Comparison of ENCODE assay signal across 11 mouse cellular contexts in the genomic region with DNA sequence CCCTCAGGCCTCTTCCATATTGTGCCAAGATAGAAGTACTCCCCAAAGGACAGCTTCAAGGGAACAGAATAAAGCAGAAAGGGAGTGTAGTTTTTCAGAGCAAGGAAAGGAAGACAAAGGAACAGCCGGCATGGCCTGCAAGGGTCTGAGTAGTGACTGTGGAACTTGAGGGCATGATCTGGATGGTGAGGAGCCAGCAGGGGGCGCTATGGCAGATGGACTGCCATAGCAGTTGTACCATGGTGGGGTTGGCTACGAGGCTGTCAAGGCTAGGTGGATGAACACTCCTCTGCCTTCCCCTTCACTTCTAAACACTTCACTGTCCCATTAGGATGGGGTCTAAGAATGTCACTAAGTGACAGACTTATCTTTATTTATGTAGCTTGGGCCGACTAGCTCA. TPM values are rescaled to one million over a fixed set of nuclear protein-coding genes. Genes with fewer than 3 reads are reported as not detected.
DNase-seq lines count a peak whose midpoint lies in the region.
"Had no signal": no experiment of that assay in that cellular context is flagged by ENCODE, and none has a peak within 500 bp of the region (broad histone marks: within the 10 kb centered on the region; RNA-seq: fewer than 3 reads in every experiment).

No protein-coding gene starts in this region.

- no peaks in the 10 kb centered on the region for H3K36me3 ChIP-seq in limb, embryonic 10.5 days
- H3K36me3 ChIP-seq: forebrain, embryonic 12.5 days; hindbrain, embryonic 15.5 days had no signal

- H3K9me3 ChIP-seq in limb, embryonic 10.5 days (replicated peaks), result no peaks in the 10 kb centered on the region
- H3K9me3 ChIP-seq: forebrain, embryonic 12.5 days; hindbrain, embryonic 15.5 days had no signal

- WGBS in limb, embryonic 10.5 days, result 59% methylated on average over 4 of the region's 4 CpGs

- no peak overlapping the region for H3K27ac ChIP-seq in limb, embryonic 10.5 days
- H3K27ac ChIP-seq: forebrain, embryonic 12.5 days; hindbrain, embryonic 15.5 days had no signal

- DNase-seq in kidney, adult 9 months, result peak; percentile 6
- no peak for DNase-seq in kidney, postnatal 14 days
- DNase-seq in CD4-positive helper T cell, adult 2 months (ENCODE audit: low read depth, low spot score), result peak; percentile 8
- DNase-seq in WW6 (ENCODE audit: low read depth, low spot score), result peak; percentile 14
- peak; percentile 47 for DNase-seq in limb, embryonic 10.5 days (ENCODE audit: low spot score)
- no peak for DNase-seq in frontal cortex, postnatal 10 days (ENCODE audit: low spot score in 2 of 2)
- DNase-seq in cerebellum, adult 11 months, result no peak
- no peak for DNase-seq in layer of hippocampus, adult 18-20 months (ENCODE audit: low spot score in 2 of 2)

- H3K27me3 ChIP-seq in limb, embryonic 10.5 days (ENCODE audit: low read depth, poor library complexity, severe bottlenecking), result no peaks in the 10 kb centered on the region
- H3K27me3 ChIP-seq: forebrain, embryonic 12.5 days; hindbrain, embryonic 15.5 days had no signal

- H3K4me3 ChIP-seq in limb, embryonic 10.5 days, result no peak overlapping the region
- H3K4me3 ChIP-seq: forebrain, embryonic 12.5 days; hindbrain, embryonic 15.5 days had no signal

- no peaks in the 10 kb centered on the region for H3K4me1 ChIP-seq in limb, embryonic 10.5 days
- H3K4me1 ChIP-seq: forebrain, embryonic 12.5 days; hindbrain, embryonic 15.5 days had no signal

RNA-seq across cellular contexts. Expression of a gene that starts 3.0 kb away (rescaled TPM):
- not detected in 2 replicates for polyA plus RNA-seq in limb, embryonic 10.5 days (2016; fragmentation: Nextera tagmentation; extraction: Ambion mirVana)
- not detected for total RNA-seq in layer of hippocampus, adult 18-20 months (2021)
- polyA plus RNA-seq: forebrain, embryonic 12.5 days; hindbrain, embryonic 15.5 days; lung, embryonic 16.5 days had no signal

RNA-seq across cellular contexts. Expression of a gene that starts 8.8 kb away (rescaled TPM):
- not detected in 2 replicates for polyA plus RNA-seq in limb, embryonic 10.5 days (2016; fragmentation: Nextera tagmentation; extraction: Ambion mirVana)
- total RNA-seq in layer of hippocampus, adult 18-20 months (2021), result not detected
- polyA plus RNA-seq: forebrain, embryonic 12.5 days; hindbrain, embryonic 15.5 days; lung, embryonic 16.5 days had no signal

RNA-seq across cellular contexts. Expression of a gene that starts 13.2 kb away (rescaled TPM):
- polyA plus RNA-seq in limb, embryonic 10.5 days (2016; fragmentation: Nextera tagmentation; extraction: Ambion mirVana), result not detected in 2 replicates
- total RNA-seq in layer of hippocampus, adult 18-20 months (2021), result not detected
- polyA plus RNA-seq: forebrain, embryonic 12.5 days; hindbrain, embryonic 15.5 days; lung, embryonic 16.5 days had no signal

RNA-seq across cellular contexts. Expression of a gene that starts 13.6 kb away (rescaled TPM):
- polyA plus RNA-seq in limb, embryonic 10.5 days (2016; fragmentation: Nextera tagmentation; extraction: Ambion mirVana), result not detected in 2 replicates
- total RNA-seq in layer of hippocampus, adult 18-20 months (2021), result not detected
- polyA plus RNA-seq: forebrain, embryonic 12.5 days; hindbrain, embryonic 15.5 days; lung, embryonic 16.5 days had no signal

RNA-seq across cellular contexts. Expression of a gene that starts 18.0 kb away (rescaled TPM):
- not detected in 2 replicates for polyA plus RNA-seq in limb, embryonic 10.5 days (2016; fragmentation: Nextera tagmentation; extraction: Ambion mirVana)
- total RNA-seq in layer of hippocampus, adult 18-20 months (2021), result not detected
- polyA plus RNA-seq: forebrain, embryonic 12.5 days; hindbrain, embryonic 15.5 days; lung, embryonic 16.5 days had no signal

Comparison
In these comparisons a context has a peak if more than half of its experiments do, and no peak if none do; other contexts are left out.
1. DNase-seq: peak in kidney, adult 9 months (single experiment), CD4-positive helper T cell, adult 2 months (single experiment), WW6 (single experiment) and limb, embryonic 10.5 days (single experiment); none in kidney, postnatal 14 days (single experiment), frontal cortex, postnatal 10 days (0 of 2), cerebellum, adult 11 months (single experiment) and layer of hippocampus, adult 18-20 months (0 of 2).